Mouse (Mus musculus) forebrain, embryonic 11.5 days (tissue): ENCODE measurements at regions not wholly inside any gene's neighbourhood (a gene's known extent, or its start where the extent isn't known, plus 50 kb on each side); places are given as distances from the start of the nearest gene placed in this dataset.

Source experiments
- ATAC-seq: fragments of 200-750 bp; cut with Nextera tagmentation; replicated peaks from 2 replicates; pipeline ENCODE4 v1.8.0; 2017; ENCODE audit warnings: moderate TSS enrichment; ENCODE audit not compliant: low FRiP score
- DNase-seq: peaks from one replicate; pipeline ENCODE4 v3.0.0-alpha.2; 2017; ENCODE audit warnings: low spot score
- H3K27ac ChIP-seq: fragments of 300-500 bp; sonication (generic); 2 replicates; pipeline ENCODE4 v1.5.1; 2014; ENCODE audit warnings: low read depth, low read length
- H3K27me3 ChIP-seq: fragments of 300-500 bp; sonication (generic); 2 replicates; pipeline ENCODE4 v1.6.1; 2014; ENCODE audit warnings: mild to moderate bottlenecking, low read length, mixed read lengths; ENCODE audit not compliant: control insufficient read depth, insufficient read depth
- H3K36me3 ChIP-seq: fragments of 300-500 bp; sonication (generic); 2 replicates; pipeline ENCODE4 v1.6.1; 2014; ENCODE audit warnings: mild to moderate bottlenecking, low read length, moderate library complexity, mixed read lengths; ENCODE audit not compliant: control insufficient read depth, insufficient read depth
- H3K4me1 ChIP-seq: fragments of 300-500 bp; sonication (generic); replicated peaks from 2 replicates; pipeline ENCODE4 v1.6.1; 2014; ENCODE audit warnings: low read length, mixed read lengths; ENCODE audit not compliant: control insufficient read depth, insufficient read depth
- H3K4me2 ChIP-seq: fragments of 300-500 bp; sonication (generic); 2 replicates; pipeline ENCODE4 v1.6.1; 2014; ENCODE audit warnings: low read depth, mild to moderate bottlenecking, low read length, moderate library complexity, mixed read lengths; ENCODE audit not compliant: severe bottlenecking
- H3K4me3 ChIP-seq: fragments of 300-500 bp; sonication (generic); 2 replicates; pipeline ENCODE4 v1.5.1; 2014; ENCODE audit warnings: low read depth, low read length
- H3K9ac ChIP-seq: fragments of 300-500 bp; sonication (generic); 2 replicates; pipeline ENCODE4 v1.6.1; 2014; ENCODE audit warnings: low read length
- H3K9me3 ChIP-seq: fragments of 300-500 bp; sonication (generic); 2 replicates; pipeline ENCODE4 v1.6.1; 2016; ENCODE audit warnings: low read length, mixed read lengths; ENCODE audit not compliant: control insufficient read depth
- WGBS: fragments of 180-500 bp; shearing (Covaris S2); extraction: QIAGEN DNeasy Blood & Tissue Kit; methylation state at CpG from one replicate; pipeline ENCODE4 v1.1.7; 2014; 5-methylcytosine and 5-hydroxymethylcytosine counted together

GRCm38 (mm10) chr13:83452987-83453386 lies 50.8 kb upstream of the Mef2c start:
- no peak overlapping the region for H3K4me2 ChIP-seq
- no peaks in the 10 kb centered on the region for H3K9me3 ChIP-seq
- no peak overlapping the region for H3K9ac ChIP-seq
- H3K4me1 ChIP-seq = no peaks in the 10 kb centered on the region
- no peak for DNase-seq
- H3K4me3 ChIP-seq = no peak overlapping the region
- H3K27me3 ChIP-seq = no peaks in the 10 kb centered on the region
- 90% methylated on average over 4 of the region's 4 CpGs for WGBS
- no peaks in the 10 kb centered on the region for H3K36me3 ChIP-seq
- H3K27ac ChIP-seq = no peak overlapping the region
- ATAC-seq = no peak
